Mouse (Mus musculus) myocyte (in vitro differentiated cells): Measurements from ENCODE around the gene Glb1l2.

ENCODE experiments used
- E2F4 ChIP-seq: IDR thresholded peaks from one replicate; pipeline ENCODE4 v1.6.1; 2011; ENCODE audit warnings: mild to moderate bottlenecking, control low read depth, moderate library complexity; ENCODE audit not compliant: insufficient read depth
- MAX ChIP-seq: IDR thresholded peaks from one replicate; pipeline ENCODE4 v1.6.1; 2011; ENCODE audit warnings: low read depth, mild to moderate bottlenecking, control low read depth
- MYOD1 ChIP-seq, 3 experiments: IDR thresholded peaks; one replicate each; pipeline ENCODE4 v1.6.1; 2011; ENCODE audit warnings: control low read depth in 2 of 3, low read depth in 2 of 3, mild to moderate bottlenecking in 2 of 3, moderate library complexity in 1 of 3; ENCODE audit not compliant: insufficient read length in 2 of 3, control insufficient read depth in 1 of 3
- MYOG ChIP-seq, 3 experiments: IDR thresholded peaks; one replicate each; pipeline ENCODE4 v1.6.1; 2011; ENCODE audit warnings: control low read depth in 2 of 3, low read depth in 2 of 3, mild to moderate bottlenecking in 2 of 3; ENCODE audit not compliant: insufficient read length in 2 of 3, control insufficient read depth in 1 of 3, insufficient read depth in 1 of 3
- POLR2A ChIP-seq: IDR thresholded peaks from one replicate; pipeline ENCODE4 v1.6.1; 2011; ENCODE audit warnings: low read depth, mild to moderate bottlenecking, control low read depth, moderate library complexity; ENCODE audit not compliant: insufficient read length
- USF1 ChIP-seq: IDR thresholded peaks from one replicate; pipeline ENCODE4 v1.6.1; 2011; ENCODE audit warnings: low read depth, mild to moderate bottlenecking, control low read depth, moderate library complexity

- TF ChIP-seq USF1 (no peak), MAX (no peak), POLR2A (no peak), MYOD1 (IDR thresholded peaks at IDR 0.05; ENCODE audit: control insufficient read depth in 1 of 3, insufficient read length in 2 of 3, low read depth in 2 of 3) (no peak), MYOG (IDR thresholded peaks at IDR 0.05; ENCODE audit: control insufficient read depth in 1 of 3, insufficient read depth in 1 of 3, insufficient read length in 2 of 3, low read depth in 2 of 3) (no peak), E2F4 (no peak)
Measured at GRCm38 (mm10) chr9:26733986-26734385, 72.3 kb downstream of the Glb1l2 start.
